Mouse (Mus musculus) E14TG2a.4 (cell line): Measurements from ENCODE around the gene Otx2.

Experiments
- CTCF ChIP-seq: conservative IDR thresholded peaks from 2 replicates; pipeline ENCODE4 v1.5.1; 2014; ENCODE audit warnings: low read length
- NANOG ChIP-seq: IDR thresholded peaks from 2 replicates; pipeline ENCODE4 v1.6.1; 2014; ENCODE audit warnings: borderline replicate concordance, low read length, mixed read lengths

DNA sequence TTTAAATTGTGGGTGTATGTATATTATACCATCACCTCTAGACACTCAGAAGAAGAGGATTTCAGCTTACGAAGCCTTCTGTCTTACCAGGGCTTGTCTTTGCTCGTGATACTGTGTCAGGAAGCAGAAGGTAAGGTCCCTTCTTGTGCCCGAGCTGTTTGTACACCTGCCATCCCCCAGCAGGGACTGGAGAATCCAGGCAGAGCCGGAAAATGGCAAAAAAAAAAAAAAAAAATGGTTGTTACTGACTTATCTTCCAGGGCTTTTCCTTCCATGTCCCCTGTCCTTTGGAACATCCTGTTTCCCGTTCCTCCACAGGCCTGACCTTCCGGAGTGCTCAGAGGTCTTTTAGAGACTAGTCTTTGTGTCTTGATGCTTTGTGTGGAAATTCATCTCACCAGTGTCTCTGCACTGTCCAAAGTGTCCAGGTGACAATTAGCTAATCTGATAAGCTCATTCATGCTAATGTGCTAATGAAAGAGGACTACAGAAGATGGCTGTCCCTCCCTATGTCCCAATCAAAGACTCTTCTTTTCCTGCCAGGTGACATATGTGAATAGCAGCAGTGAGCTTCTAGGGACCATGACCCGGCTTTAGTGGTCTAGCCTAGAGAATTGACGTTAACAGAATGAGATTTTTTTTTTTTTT, 44.1 kb upstream of the Otx2 start:
- TF ChIP-seq CTCF (no peak), NANOG (no peak)
